Mouse (Mus musculus) forebrain, embryonic 16.5 days (tissue): ENCODE measurements around the gene Krt82. TPM values are rescaled to one million over a fixed set of nuclear protein-coding genes. Genes with fewer than 3 reads are reported as not detected.

Experiments
- ATAC-seq: fragments of 200-750 bp; cut with Nextera tagmentation; 2 replicates; pipeline ENCODE4 v1.8.0; 2017; ENCODE audit warnings: mild to moderate bottlenecking, moderate library complexity
- H3K27ac ChIP-seq: fragments of 300-500 bp; sonication (generic); 2 replicates; pipeline ENCODE4 v1.5.1; 2014; ENCODE audit warnings: low read length, control low read depth
- H3K27me3 ChIP-seq: fragments of 300-500 bp; sonication (generic); replicated peaks from 2 replicates; pipeline ENCODE4 v1.6.1; 2014; ENCODE audit warnings: low read length; ENCODE audit not compliant: control insufficient read depth, insufficient read depth
- H3K36me3 ChIP-seq: fragments of 300-500 bp; sonication (generic); 2 replicates; pipeline ENCODE4 v1.6.1; 2014; ENCODE audit not compliant: control insufficient read depth, insufficient read depth
- H3K4me1 ChIP-seq: fragments of 300-500 bp; sonication (generic); replicated peaks from 2 replicates; pipeline ENCODE4 v1.6.1; 2014; ENCODE audit warnings: low read length; ENCODE audit not compliant: control insufficient read depth, insufficient read depth
- H3K4me2 ChIP-seq: fragments of 300-500 bp; sonication (generic); 2 replicates; pipeline ENCODE4 v1.6.1; 2014; ENCODE audit warnings: mild to moderate bottlenecking, low read length, control low read depth
- H3K4me3 ChIP-seq: fragments of 300-500 bp; sonication (generic); replicated peaks from 2 replicates; pipeline ENCODE4 v1.5.1; 2014; ENCODE audit warnings: mild to moderate bottlenecking, low read length, control low read depth
- H3K9ac ChIP-seq: fragments of 300-500 bp; sonication (generic); replicated peaks from 2 replicates; pipeline ENCODE4 v1.6.1; 2014; ENCODE audit warnings: low read depth, low read length, control low read depth
- H3K9me3 ChIP-seq: fragments of 300-500 bp; sonication (generic); 2 replicates; pipeline ENCODE4 v1.6.1; 2016; ENCODE audit warnings: low read length; ENCODE audit not compliant: control insufficient read depth
- WGBS: fragments of 180-500 bp; shearing (Covaris S2); extraction: QIAGEN DNeasy Blood & Tissue Kit; methylation state at CpG from one replicate; pipeline ENCODE4 v1.1.7; 2014; 5-methylcytosine and 5-hydroxymethylcytosine counted together
- polyA plus RNA-seq: library from polyadenylated mRNA; unstranded; fragments of >200 nt; fragmentation: Nextera tagmentation; extraction: Ambion mirVana; gene quantifications from 2 replicates; pipeline ENCODE4 v1.2.1, GENCODE M21; 2015

Gene Krt82
- polyA plus RNA-seq, result not detected in 2 replicates

DNA sequence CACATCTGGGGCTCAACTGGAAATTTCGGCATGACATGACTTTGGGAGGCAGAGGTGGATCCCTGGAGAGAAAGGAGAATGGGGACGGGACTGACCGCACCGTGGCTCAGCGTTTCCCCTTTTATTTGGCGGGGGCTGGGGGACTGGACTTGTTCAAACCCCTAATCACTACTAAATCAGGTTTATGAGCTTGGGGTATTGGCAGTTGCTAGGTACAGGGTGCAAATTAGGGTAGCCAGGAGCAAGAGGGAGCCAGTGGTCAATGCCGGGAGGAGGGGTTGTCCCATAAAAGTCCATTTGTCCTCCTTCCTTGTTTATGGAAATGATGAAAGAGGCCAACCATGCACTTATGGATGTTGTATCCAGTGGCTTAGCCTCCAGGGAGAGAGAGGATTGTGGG is at the start of gene Krt82:
TSS of gene Krt82 (minus strand) at position 101 of the 400 bp plus-strand sequence.
- no peaks in the 10 kb centered on the region; the same call in 1 of the 2 replicates for H3K27me3 ChIP-seq
- no peaks in the 10 kb centered on the region for H3K36me3 ChIP-seq
- ATAC-seq, result no peak
- no peak within 1 kb of the TSS for H3K4me2 ChIP-seq
- no peaks in the 10 kb centered on the region for H3K9me3 ChIP-seq
- WGBS, result 71% methylated on average over 7 of the region's 7 CpGs
- H3K27ac ChIP-seq, result no peak within 1 kb of the TSS
- no peak within 1 kb of the TSS for H3K9ac ChIP-seq
- H3K4me3 ChIP-seq, result no peak within 1 kb of the TSS
- no peaks in the 10 kb centered on the region for H3K4me1 ChIP-seq

DNA sequence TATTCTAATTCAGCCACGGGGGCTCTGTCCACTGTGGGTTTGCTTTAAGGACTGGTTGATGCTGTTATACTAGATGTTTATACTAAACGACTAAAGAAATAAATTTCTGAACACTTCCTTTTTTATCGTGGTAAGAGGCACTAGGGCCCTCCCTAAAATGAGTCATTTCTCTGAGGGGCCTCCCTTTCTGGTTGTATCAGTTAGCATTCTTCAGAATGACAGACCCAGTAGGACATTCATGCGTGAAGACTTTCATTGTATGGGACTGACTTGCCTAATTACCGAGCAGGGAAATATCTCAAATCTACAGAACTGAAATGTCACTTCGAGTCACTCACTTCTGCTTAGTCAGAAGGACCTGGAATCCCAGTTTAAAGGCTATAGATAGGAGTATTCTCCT is 48.7 kb upstream of the Krt82 start:
- Histone ChIP-seq H3K4me3 (no peak overlapping the region), H3K4me2 (no peak overlapping the region), H3K4me1 (no peaks in the 10 kb centered on the region), H3K27me3 (no peaks in the 10 kb centered on the region), H3K9ac (no peak overlapping the region), H3K36me3 (no peaks in the 10 kb centered on the region), H3K27ac (no peak overlapping the region), H3K9me3 (no peaks in the 10 kb centered on the region)
- no peak for ATAC-seq
- 61% methylated on average over 6 of the region's 6 CpGs for WGBS

DNA sequence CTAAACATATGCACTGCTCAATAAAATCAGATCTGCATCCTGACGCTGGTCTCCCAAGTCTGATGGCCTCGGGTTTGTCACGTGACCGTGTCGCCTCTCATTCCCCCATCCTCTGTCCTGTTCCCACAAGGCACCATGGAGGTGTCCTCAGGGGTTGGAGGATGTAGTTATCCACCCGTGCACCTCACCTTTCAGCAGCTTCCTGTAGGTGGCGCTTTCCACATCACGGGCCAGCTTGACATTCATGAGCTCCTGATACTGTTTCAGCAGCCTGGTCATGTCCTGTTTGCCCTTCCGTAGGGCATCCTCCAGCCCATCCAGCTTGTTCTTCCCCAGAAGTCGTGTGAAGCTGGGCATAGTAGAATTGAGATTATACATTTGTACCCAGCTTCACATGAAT is 37.7 kb upstream of the Krt82 start:
- ATAC-seq, result no peak
- Histone ChIP-seq H3K4me2 (no peak overlapping the region), H3K9me3 (no peaks in the 10 kb centered on the region), H3K9ac (no peak overlapping the region), H3K27ac (no peak overlapping the region), H3K4me3 (no peak overlapping the region), H3K4me1 (no peaks in the 10 kb centered on the region), H3K27me3 (no peaks in the 10 kb centered on the region), H3K36me3 (no peaks in the 10 kb centered on the region)
- WGBS, result 80% methylated on average over 10 of the region's 10 CpGs

DNA sequence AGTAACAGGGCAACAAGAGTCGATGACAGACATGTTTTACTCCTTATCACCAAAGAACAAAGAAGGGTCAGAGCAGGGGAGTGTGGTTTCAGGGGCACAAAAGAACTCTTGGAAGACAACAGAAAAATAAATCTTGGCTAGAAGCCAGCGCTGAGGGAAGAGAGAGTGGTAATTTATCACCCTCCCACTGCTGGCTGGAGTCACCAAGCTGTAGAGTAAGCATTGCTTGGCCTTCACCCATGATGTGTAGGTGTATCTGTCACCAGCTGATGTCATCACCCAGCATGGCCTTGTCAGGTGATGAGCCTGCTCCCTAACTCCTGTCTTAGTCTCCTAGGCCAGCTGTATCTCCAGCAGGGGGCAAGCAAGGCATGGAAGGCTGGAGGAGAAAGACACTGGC is 34.0 kb upstream of the Krt82 start:
- Histone ChIP-seq H3K9ac (no peak overlapping the region), H3K36me3 (no peaks in the 10 kb centered on the region), H3K27me3 (no peaks in the 10 kb centered on the region), H3K4me2 (no peak overlapping the region), H3K4me3 (no peak overlapping the region), H3K4me1 (no peaks in the 10 kb centered on the region), H3K27ac (no peak overlapping the region), H3K9me3 (no peaks in the 10 kb centered on the region)
- ATAC-seq, result no peak
- WGBS, result 50% methylated on average over 2 of the region's 2 CpGs

DNA sequence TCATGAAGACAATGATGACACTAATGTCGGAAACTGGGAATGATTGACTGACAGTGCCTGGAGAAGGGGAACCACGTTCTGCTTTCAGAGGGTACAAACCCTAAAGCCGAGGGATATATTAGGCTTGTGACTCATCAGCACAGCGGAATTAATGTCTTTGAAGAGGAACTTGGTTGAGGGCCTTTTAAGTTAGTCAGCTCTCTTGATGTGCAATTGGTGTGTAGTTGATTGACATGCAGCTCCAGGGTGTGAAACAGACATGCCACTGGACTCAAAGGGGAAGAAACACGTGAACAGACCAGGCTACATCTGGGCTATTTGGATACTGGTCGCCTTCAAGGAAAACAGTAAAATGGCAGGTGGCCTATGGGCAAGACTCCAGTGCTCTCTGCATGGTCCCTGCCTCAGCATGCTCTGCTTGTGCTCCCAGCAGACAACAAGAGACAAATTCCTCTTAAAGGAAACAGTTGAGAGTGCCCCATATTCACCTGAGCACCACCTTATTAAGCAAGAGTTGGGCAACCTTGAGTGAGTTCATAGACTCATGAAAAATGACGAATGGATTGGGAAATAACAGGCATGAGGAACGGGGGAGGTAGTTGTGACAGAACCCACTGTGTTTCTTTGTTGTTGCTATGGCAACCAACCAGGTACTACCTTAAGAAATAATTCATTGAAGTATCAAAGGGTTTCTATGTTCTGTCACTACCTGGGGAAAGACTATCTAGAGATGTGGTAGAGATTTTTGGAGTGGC is 32.9 kb upstream of the Krt82 start:
- Histone ChIP-seq H3K4me3 (no peak overlapping the region), H3K27ac (no peak overlapping the region), H3K9ac (no peak overlapping the region), H3K9me3 (no peaks in the 10 kb centered on the region), H3K4me1 (no peaks in the 10 kb centered on the region), H3K27me3 (no peaks in the 10 kb centered on the region), H3K4me2 (no peak overlapping the region), H3K36me3 (no peaks in the 10 kb centered on the region)
- WGBS, result 80% methylated on average over 8 of the region's 8 CpGs
- ATAC-seq, result no peak

DNA sequence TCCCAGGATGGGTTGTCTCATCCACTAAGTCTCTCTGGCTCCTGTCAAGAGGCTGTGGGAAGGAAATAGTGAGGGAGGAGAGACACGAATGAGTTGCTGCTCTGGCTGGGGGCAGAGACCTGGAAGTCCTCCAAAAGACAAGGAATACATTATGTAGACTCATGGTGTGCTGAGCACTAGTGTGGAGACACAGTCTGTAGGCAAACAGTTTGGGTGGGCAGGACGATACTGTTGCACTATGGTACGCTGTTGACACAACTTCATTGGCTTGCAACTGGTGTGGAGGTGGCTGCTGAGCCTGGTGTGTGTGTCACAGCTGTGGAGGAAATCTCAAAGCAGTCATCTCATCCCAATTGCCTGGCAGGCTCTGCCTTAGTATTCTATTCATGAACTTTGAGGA is 31.2 kb upstream of the Krt82 start:
- 84% methylated on average over 3 of the region's 3 CpGs for WGBS
- no peak for ATAC-seq
- H3K27ac ChIP-seq, result no peak overlapping the region

DNA sequence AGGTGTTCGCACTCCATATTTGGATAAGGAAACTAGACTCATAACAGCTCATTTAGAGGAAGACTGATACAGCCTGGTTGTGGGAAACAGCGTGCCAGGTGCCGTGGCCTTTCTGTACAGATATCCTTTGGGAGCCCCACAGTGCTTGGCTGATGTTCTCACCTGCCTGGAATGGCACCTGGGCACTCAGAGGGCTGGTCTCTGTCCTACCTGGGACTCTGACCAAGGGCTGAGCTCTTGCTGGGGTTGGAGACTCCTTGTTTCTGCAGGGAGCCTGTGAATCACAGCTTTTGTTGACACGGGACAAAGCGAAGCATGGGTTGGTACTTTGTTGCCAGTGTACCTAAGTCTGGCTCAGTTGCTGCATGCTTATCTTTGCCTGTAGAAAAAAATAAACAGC is 25.0 kb upstream of the Krt82 start:
- Histone ChIP-seq H3K4me3 (no peak overlapping the region), H3K9ac (no peak overlapping the region), H3K27me3 (no peaks in the 10 kb centered on the region), H3K4me2 (no peak overlapping the region), H3K9me3 (no peaks in the 10 kb centered on the region), H3K27ac (no peak overlapping the region), H3K4me1 (no peaks in the 10 kb centered on the region), H3K36me3 (no peaks in the 10 kb centered on the region)
- ATAC-seq, result no peak
- 92% methylated on average over 5 of the region's 5 CpGs for WGBS

More for the DNA sequence above, 31.2 kb upstream of the Krt82 start:
- Histone ChIP-seq H3K9me3 (no peaks in the 10 kb centered on the region), H3K9ac (no peak overlapping the region), H3K27me3 (no peaks in the 10 kb centered on the region), H3K36me3 (no peaks in the 10 kb centered on the region), H3K4me3 (no peak overlapping the region), H3K4me1 (no peaks in the 10 kb centered on the region), H3K4me2 (no peak overlapping the region)

DNA sequence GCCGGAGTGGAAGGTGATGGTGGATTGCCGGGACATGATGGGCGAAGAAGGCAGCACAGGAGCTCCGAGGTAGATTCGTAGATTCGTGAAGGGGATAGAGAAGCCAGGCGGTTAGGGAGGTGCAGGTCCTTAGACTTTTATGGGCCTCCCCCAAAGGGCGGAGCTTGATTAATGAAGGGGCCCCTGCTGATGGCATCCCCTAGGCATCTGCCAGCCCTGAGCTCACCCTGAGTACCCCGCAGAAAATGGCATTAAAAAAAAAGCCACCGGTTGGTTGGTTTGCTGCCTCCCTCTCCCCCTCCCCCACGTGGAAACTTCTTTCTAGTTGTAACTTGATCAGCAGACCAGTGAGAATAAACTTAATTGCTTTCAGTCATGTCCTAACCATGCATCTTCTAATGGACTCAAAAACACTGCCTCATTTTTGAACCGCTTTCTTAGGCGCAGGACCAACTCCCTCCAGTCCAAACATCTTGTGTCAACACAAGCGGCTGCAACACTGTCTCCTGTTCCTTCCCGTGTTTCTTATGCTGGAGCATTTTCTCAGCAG is 23.4 kb upstream of the Krt82 start, which contains the start of gene Krt75:
TSS of gene Krt75 (minus strand) at position 109 of the 550 bp plus-strand sequence.
- 70% methylated on average over 15 of the region's 15 CpGs for WGBS
- Histone ChIP-seq H3K9ac (no peak within 1 kb of the TSS), H3K27ac (no peak within 1 kb of the TSS), H3K9me3 (no peaks in the 10 kb centered on the region), H3K36me3 (no peaks in the 10 kb centered on the region), H3K4me1 (no peaks in the 10 kb centered on the region), H3K4me3 (no peak within 1 kb of the TSS), H3K27me3 (no peaks in the 10 kb centered on the region), H3K4me2 (no peak within 1 kb of the TSS)
- ATAC-seq, result no peak

DNA sequence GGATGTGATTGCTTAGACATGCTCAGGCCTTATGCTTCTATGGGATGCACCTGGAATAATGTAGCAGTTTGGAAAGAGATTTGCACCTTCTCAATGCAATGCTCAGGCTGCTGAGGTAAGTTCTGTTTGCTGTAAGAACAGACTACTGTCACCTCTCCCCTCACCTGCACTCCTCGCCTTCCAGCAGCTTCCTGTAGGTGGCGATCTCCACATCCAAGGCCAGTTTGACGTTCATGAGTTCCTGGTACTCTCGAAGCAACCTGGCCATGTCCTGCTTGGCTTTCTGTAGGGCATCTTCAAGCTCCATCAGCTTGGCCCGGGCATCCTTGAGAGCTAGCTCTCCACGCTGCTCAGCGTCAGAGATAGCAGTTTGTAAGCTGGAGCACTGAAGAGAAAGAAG is 17.3 kb upstream of the Krt82 start:
- Histone ChIP-seq H3K4me3 (no peak overlapping the region), H3K9ac (no peak overlapping the region), H3K4me2 (no peak overlapping the region), H3K4me1 (no peaks in the 10 kb centered on the region), H3K27ac (no peak overlapping the region), H3K9me3 (no peaks in the 10 kb centered on the region), H3K27me3 (no peaks in the 10 kb centered on the region), H3K36me3 (no peaks in the 10 kb centered on the region)
- 45% methylated on average over 7 of the region's 7 CpGs for WGBS
- no peak for ATAC-seq
